Mouse (Mus musculus): ENCODE results near the gene Cecr2. TPM values are rescaled to one million over a fixed set of nuclear protein-coding genes. Genes with fewer than 3 reads are reported as not detected.

Cecr2 gene
- polyA plus RNA-seq, 1 experiment from 2014 or later = 3.9 TPM

DNA sequence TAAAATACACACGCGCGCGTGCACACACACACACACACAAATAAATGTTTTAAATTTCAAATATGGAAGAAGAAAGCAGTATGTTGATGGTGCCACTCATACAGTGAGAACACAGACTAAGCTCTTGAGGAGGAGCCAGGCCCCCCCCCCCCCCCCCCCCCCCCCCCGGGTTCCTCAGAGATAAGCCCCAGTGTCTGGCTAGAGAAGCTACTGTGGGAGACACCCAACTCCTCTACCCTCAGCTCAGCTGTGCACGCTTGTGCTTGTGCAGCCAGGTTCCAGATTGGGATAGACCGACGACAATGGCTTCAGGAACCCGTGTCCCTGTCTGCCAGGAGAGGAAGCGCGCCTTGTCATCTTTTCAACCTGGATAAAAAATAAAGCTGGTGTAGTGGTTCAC, 124.0 kb downstream of the Cecr2 start:
- Histone ChIP-seq H3K4me2 (replicated peaks; ENCODE audit: low read depth, low read length) (no peak overlapping the region), H3K9me3 (ENCODE audit: low read length) (no peaks in the 10 kb centered on the region), H3K9ac (replicated peaks; ENCODE audit: low read depth) (no peak overlapping the region), H3K4me1 (ENCODE audit: insufficient read depth, low read depth, low read length) (no peaks in the 10 kb centered on the region), H3K27ac (ENCODE audit: low read length) (no peak overlapping the region), H3K27me3 (replicated peaks; ENCODE audit: insufficient read depth, low read length) (no peaks in the 10 kb centered on the region), H3K36me3 (ENCODE audit: insufficient read depth, low read length) (peaks cover 18% of the 10 kb centered on the region; the same call in 1 of the 2 replicates), H3K4me3 (ENCODE audit: low read depth, low read length) (no peak overlapping the region)
- TF ChIP-seq EP300 (IDR thresholded peaks at IDR 0.05) (no peak), CTCF (IDR thresholded peaks at IDR 0.05) (no peak)
- 79% methylated on average over 11 of the region's 11 CpGs for WGBS
- ATAC-seq (no peak), DNase-seq (ENCODE audit: low spot score) (no peak)

DNA sequence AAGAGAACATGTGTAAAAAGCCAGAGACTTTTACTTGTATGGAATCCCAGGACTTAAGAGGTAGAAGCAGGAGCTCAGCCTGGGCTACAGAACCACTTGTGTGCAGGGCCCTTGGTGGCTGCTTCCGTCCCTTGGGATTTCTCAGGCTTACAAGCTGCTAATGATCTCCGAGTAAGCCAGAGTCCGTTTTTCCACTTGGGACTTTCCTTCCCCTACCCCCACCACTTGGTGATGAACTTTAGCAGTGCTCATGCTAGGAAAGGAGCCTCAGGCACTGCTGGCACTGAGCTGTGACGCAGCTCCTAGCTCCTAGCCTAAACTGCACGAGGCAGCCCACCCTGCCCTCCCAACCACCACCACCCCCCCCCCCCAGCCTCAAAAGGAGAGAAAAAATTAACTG, 124.5 kb downstream of the Cecr2 start:
- WGBS = 62% methylated on average over 5 of the region's 5 CpGs

DNA sequence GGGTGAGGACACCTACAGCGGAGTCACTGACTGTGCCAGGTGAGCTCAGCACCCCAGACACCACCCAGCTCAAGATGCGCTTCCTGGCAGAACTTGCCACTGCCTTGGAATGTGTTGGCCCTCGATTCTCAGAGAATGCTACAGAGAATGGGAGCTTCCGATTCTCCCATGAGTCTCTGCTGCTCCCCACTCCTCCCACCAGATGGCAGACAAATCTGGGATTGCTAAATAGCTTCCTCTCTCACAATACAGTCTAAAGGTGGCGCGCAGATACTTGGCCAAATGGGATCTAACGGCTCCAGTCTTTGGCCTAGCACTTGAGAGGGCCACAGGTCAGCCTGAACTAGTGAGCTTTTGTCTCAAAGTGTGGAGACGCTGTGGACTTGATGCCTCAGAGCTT, 126.8 kb downstream of the Cecr2 start:
- H3K4me2 ChIP-seq (replicated peaks; ENCODE audit: low read depth, low read length) = no peak overlapping the region
- no peak overlapping the region for H3K27ac ChIP-seq (ENCODE audit: low read length)
- H3K9me3 ChIP-seq (ENCODE audit: low read length) = no peaks in the 10 kb centered on the region
- TF ChIP-seq EP300 (IDR thresholded peaks at IDR 0.05) = no peak
- TF ChIP-seq CTCF (IDR thresholded peaks at IDR 0.05) = peak; percentile 44
- no peaks in the 10 kb centered on the region for H3K27me3 ChIP-seq (replicated peaks; ENCODE audit: insufficient read depth, low read length)
- 80% methylated on average over 8 of the region's 8 CpGs for WGBS
- H3K36me3 ChIP-seq (ENCODE audit: insufficient read depth, low read length) = peaks cover 32% of the 10 kb centered on the region
- DNase-seq (ENCODE audit: low spot score) (no peak), ATAC-seq (no peak)
- no peak overlapping the region for H3K4me3 ChIP-seq (ENCODE audit: low read depth, low read length)
- no peaks in the 10 kb centered on the region for H3K4me1 ChIP-seq (ENCODE audit: insufficient read depth, low read depth, low read length)
- H3K9ac ChIP-seq (replicated peaks; ENCODE audit: low read depth) = no peak overlapping the region

More for the DNA sequence above, 124.5 kb downstream of the Cecr2 start:
- TF ChIP-seq EP300 (IDR thresholded peaks at IDR 0.05) (no peak), CTCF (IDR thresholded peaks at IDR 0.05) (no peak)
- Histone ChIP-seq H3K4me1 (ENCODE audit: insufficient read depth, low read depth, low read length) (no peaks in the 10 kb centered on the region), H3K4me2 (replicated peaks; ENCODE audit: low read depth, low read length) (no peak overlapping the region), H3K36me3 (ENCODE audit: insufficient read depth, low read length) (peaks cover 24% of the 10 kb centered on the region; the same call in 1 of the 2 replicates), H3K9ac (replicated peaks; ENCODE audit: low read depth) (no peak overlapping the region), H3K9me3 (ENCODE audit: low read length) (no peaks in the 10 kb centered on the region), H3K27me3 (replicated peaks; ENCODE audit: insufficient read depth, low read length) (no peaks in the 10 kb centered on the region), H3K27ac (ENCODE audit: low read length) (no peak overlapping the region), H3K4me3 (ENCODE audit: low read depth, low read length) (no peak overlapping the region)
- no peak for DNase-seq (ENCODE audit: low spot score)
- ATAC-seq = no peak

GRCm38 (mm10) chr6:120795422-120796086, 129.4 kb downstream of the Cecr2 start:
- no peak overlapping the region for H3K27ac ChIP-seq (ENCODE audit: low read length)
- 80% methylated on average over 5 of the region's 5 CpGs for WGBS
- H3K9ac ChIP-seq (replicated peaks; ENCODE audit: low read depth) = no peak overlapping the region
- no peak for DNase-seq (ENCODE audit: low spot score)
- H3K9me3 ChIP-seq (ENCODE audit: low read length) = no peaks in the 10 kb centered on the region
- H3K4me1 ChIP-seq (ENCODE audit: insufficient read depth, low read depth, low read length) = no peaks in the 10 kb centered on the region
- H3K36me3 ChIP-seq (ENCODE audit: insufficient read depth, low read length) = peaks cover 53% of the 10 kb centered on the region
- no peak for ATAC-seq
- no peaks in the 10 kb centered on the region for H3K27me3 ChIP-seq (replicated peaks; ENCODE audit: insufficient read depth, low read length)
- no peak overlapping the region for H3K4me3 ChIP-seq (ENCODE audit: low read depth, low read length)
- TF ChIP-seq EP300 (IDR thresholded peaks at IDR 0.05) = no peak
- no peak for TF ChIP-seq CTCF (IDR thresholded peaks at IDR 0.05)
- H3K4me2 ChIP-seq (replicated peaks; ENCODE audit: low read depth, low read length) = no peak overlapping the region

DNA sequence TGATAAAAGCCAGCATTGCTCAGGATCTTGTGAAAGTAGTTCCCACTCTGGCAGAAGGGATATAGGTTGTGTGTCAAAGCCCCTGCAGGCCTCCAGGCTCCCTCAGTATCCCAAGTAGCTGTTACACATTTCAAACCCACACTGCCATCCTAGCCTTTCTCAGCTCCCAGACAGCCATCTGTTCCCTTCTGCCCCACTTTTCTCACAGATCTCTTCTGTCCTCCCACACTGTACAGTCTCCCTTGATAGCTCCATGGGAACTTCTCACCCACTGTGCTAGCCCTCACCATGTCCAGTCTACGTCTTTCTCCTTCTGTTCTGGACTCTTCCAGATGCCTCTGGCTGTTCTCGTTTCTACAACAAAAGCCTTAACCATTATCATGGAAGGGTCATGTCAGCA, 129.9 kb downstream of the Cecr2 start:
- no peaks in the 10 kb centered on the region for H3K9me3 ChIP-seq (ENCODE audit: low read length)
- DNase-seq (ENCODE audit: low spot score) (no peak), ATAC-seq (no peak)
- H3K36me3 ChIP-seq (ENCODE audit: insufficient read depth, low read length) = peaks cover 53% of the 10 kb centered on the region
- H3K4me2 ChIP-seq (replicated peaks; ENCODE audit: low read depth, low read length) = no peak overlapping the region
- H3K27ac ChIP-seq (ENCODE audit: low read length) = no peak overlapping the region
- no peaks in the 10 kb centered on the region for H3K4me1 ChIP-seq (ENCODE audit: insufficient read depth, low read depth, low read length)
- H3K9ac ChIP-seq (replicated peaks; ENCODE audit: low read depth) = no peak overlapping the region
- no peak for TF ChIP-seq EP300 (IDR thresholded peaks at IDR 0.05)
- TF ChIP-seq CTCF (IDR thresholded peaks at IDR 0.05) = no peak
- H3K4me3 ChIP-seq (ENCODE audit: low read depth, low read length) = no peak overlapping the region
- no peaks in the 10 kb centered on the region for H3K27me3 ChIP-seq (replicated peaks; ENCODE audit: insufficient read depth, low read length)
- 92% methylated on average over 2 of the region's 2 CpGs for WGBS

GRCm38 (mm10) chr6:120798019-120798418, 131.8 kb downstream of the Cecr2 start:
- no peak overlapping the region for H3K4me2 ChIP-seq (replicated peaks; ENCODE audit: low read depth, low read length)
- H3K27me3 ChIP-seq (replicated peaks; ENCODE audit: insufficient read depth, low read length) = no peaks in the 10 kb centered on the region
- 87% methylated on average over 7 of the region's 7 CpGs for WGBS
- peaks cover 60% of the 10 kb centered on the region for H3K36me3 ChIP-seq (ENCODE audit: insufficient read depth, low read length)
- peak; percentile 33 for ATAC-seq
- H3K4me3 ChIP-seq (ENCODE audit: low read depth, low read length) = no peak overlapping the region
- no peak overlapping the region for H3K27ac ChIP-seq (ENCODE audit: low read length)
- H3K9ac ChIP-seq (replicated peaks; ENCODE audit: low read depth) = no peak overlapping the region
- no peaks in the 10 kb centered on the region for H3K4me1 ChIP-seq (ENCODE audit: insufficient read depth, low read depth, low read length)
- no peaks in the 10 kb centered on the region for H3K9me3 ChIP-seq (ENCODE audit: low read length)
- peak; percentile 36 for DNase-seq (ENCODE audit: low spot score)
- TF ChIP-seq EP300 (IDR thresholded peaks at IDR 0.05) (no peak), CTCF (IDR thresholded peaks at IDR 0.05) (no peak)

All from lung, postnatal 0 days (tissue).